Mouse (Mus musculus): Measurements from ENCODE around the gene Armc3. TPM values are rescaled to one million over a fixed set of nuclear protein-coding genes. Genes with fewer than 3 reads are reported as not detected.
A peak's percentile ranks its signal among the peaks of the same experiment; 100 is the strongest.

The Armc3 gene
- polyA plus RNA-seq, 1 experiment from 2014 or later, result 0.15 TPM

GRCm38 (mm10) chr2:19260399-19260798 lies 61.3 kb downstream of the Armc3 start:
- no peaks in the 10 kb centered on the region for H3K36me3 ChIP-seq (ENCODE audit: control insufficient read depth, insufficient read depth, low read length)
- no peaks in the 10 kb centered on the region for H3K27me3 ChIP-seq (ENCODE audit: control insufficient read depth, insufficient read depth, low read length)
- DNase-seq (ENCODE audit: low spot score) (no peak), ATAC-seq (ENCODE audit: insufficient number of reproducible peaks, low FRiP score, low TSS enrichment, low read depth) (no peak)
- H3K27ac ChIP-seq (replicated peaks; ENCODE audit: low read depth, low read length), result no peak overlapping the region
- no peak overlapping the region for H3K9ac ChIP-seq (ENCODE audit: low read length)
- H3K4me2 ChIP-seq (ENCODE audit: low read depth, severe bottlenecking), result no peak overlapping the region
- 86% methylated on average over 6 of the region's 6 CpGs for whole genome bisulfite sequencing
- H3K4me3 ChIP-seq (ENCODE audit: low read depth, low read length), result no peak overlapping the region
- no peaks in the 10 kb centered on the region for H3K4me1 ChIP-seq (ENCODE audit: control insufficient read depth, insufficient read depth, low read length)
- H3K9me3 ChIP-seq (ENCODE audit: control insufficient read depth, low read length), result no peaks in the 10 kb centered on the region

- ATAC-seq (ENCODE audit: insufficient number of reproducible peaks, low FRiP score, low TSS enrichment, low read depth) (no peak), DNase-seq (ENCODE audit: low spot score) (peak; percentile 29)
- no peak overlapping the region for H3K4me2 ChIP-seq (ENCODE audit: low read depth, severe bottlenecking)
- H3K9me3 ChIP-seq (ENCODE audit: control insufficient read depth, low read length), result no peaks in the 10 kb centered on the region
- H3K4me1 ChIP-seq (ENCODE audit: control insufficient read depth, insufficient read depth, low read length), result no peaks in the 10 kb centered on the region
- 0 out of 2 replicates have a peak, but pooled peaks cover under 1% of the 10 kb centered on the region for H3K27me3 ChIP-seq (ENCODE audit: control insufficient read depth, insufficient read depth, low read length)
- no peak overlapping the region for H3K4me3 ChIP-seq (ENCODE audit: low read depth, low read length)
- no peak overlapping the region for H3K9ac ChIP-seq (ENCODE audit: low read length)
- 61% methylated on average over 5 of the region's 5 CpGs for WGBS
- H3K27ac ChIP-seq (replicated peaks; ENCODE audit: low read depth, low read length), result no peak overlapping the region
- no peaks in the 10 kb centered on the region for H3K36me3 ChIP-seq (ENCODE audit: control insufficient read depth, insufficient read depth, low read length)
Observed at GRCm38 (mm10) chr2:19263375-19263774, 64.3 kb downstream of the Armc3 start.

GRCm38 (mm10) chr2:19265834-19266233 lies 66.7 kb downstream of the Armc3 start:
- Histone ChIP-seq H3K27me3 (ENCODE audit: control insufficient read depth, insufficient read depth, low read length) (0 out of 2 replicates have a peak, but pooled peaks cover 3% of the 10 kb centered on the region), H3K4me3 (ENCODE audit: low read depth, low read length) (no peak overlapping the region), H3K27ac (replicated peaks; ENCODE audit: low read depth, low read length) (no peak overlapping the region), H3K4me1 (ENCODE audit: control insufficient read depth, insufficient read depth, low read length) (0 out of 2 replicates have a peak, but pooled peaks cover 1% of the 10 kb centered on the region), H3K4me2 (ENCODE audit: low read depth, severe bottlenecking) (no peak overlapping the region), H3K9me3 (ENCODE audit: control insufficient read depth, low read length) (no peaks in the 10 kb centered on the region), H3K9ac (ENCODE audit: low read length) (no peak overlapping the region), H3K36me3 (ENCODE audit: control insufficient read depth, insufficient read depth, low read length) (no peaks in the 10 kb centered on the region)
- no peak for ATAC-seq (ENCODE audit: insufficient number of reproducible peaks, low FRiP score, low TSS enrichment, low read depth)
- DNase-seq (ENCODE audit: low spot score), result no peak
- WGBS, result 70% methylated on average over 2 of the region's 2 CpGs

- 60% methylated on average over 2 of the region's 2 CpGs for WGBS
- Histone ChIP-seq H3K4me2 (ENCODE audit: low read depth, severe bottlenecking) (no peak overlapping the region), H3K9me3 (ENCODE audit: control insufficient read depth, low read length) (no peaks in the 10 kb centered on the region), H3K4me1 (ENCODE audit: control insufficient read depth, insufficient read depth, low read length) (0 out of 2 replicates have a peak, but pooled peaks cover 3% of the 10 kb centered on the region), H3K27ac (replicated peaks; ENCODE audit: low read depth, low read length) (no peak overlapping the region), H3K9ac (ENCODE audit: low read length) (no peak overlapping the region), H3K36me3 (ENCODE audit: control insufficient read depth, insufficient read depth, low read length) (no peaks in the 10 kb centered on the region), H3K27me3 (ENCODE audit: control insufficient read depth, insufficient read depth, low read length) (0 out of 2 replicates have a peak, but pooled peaks cover 5% of the 10 kb centered on the region), H3K4me3 (ENCODE audit: low read depth, low read length) (no peak overlapping the region)
- DNase-seq (ENCODE audit: low spot score) (no peak), ATAC-seq (ENCODE audit: insufficient number of reproducible peaks, low FRiP score, low TSS enrichment, low read depth) (no peak)
Observed at GRCm38 (mm10) chr2:19267396-19267795, 68.3 kb downstream of the Armc3 start.

GRCm38 (mm10) chr2:19269955-19270354 lies 70.9 kb downstream of the Armc3 start:
- 0 out of 2 replicates have a peak, but pooled peaks cover 5% of the 10 kb centered on the region for H3K27me3 ChIP-seq (ENCODE audit: control insufficient read depth, insufficient read depth, low read length)
- no peak overlapping the region for H3K27ac ChIP-seq (replicated peaks; ENCODE audit: low read depth, low read length)
- H3K36me3 ChIP-seq (ENCODE audit: control insufficient read depth, insufficient read depth, low read length), result no peaks in the 10 kb centered on the region
- H3K9ac ChIP-seq (ENCODE audit: low read length), result no peak overlapping the region
- 0 out of 2 replicates have a peak, but pooled peaks cover 3% of the 10 kb centered on the region for H3K4me1 ChIP-seq (ENCODE audit: control insufficient read depth, insufficient read depth, low read length)
- no peak overlapping the region for H3K4me2 ChIP-seq (ENCODE audit: low read depth, severe bottlenecking)
- ATAC-seq (ENCODE audit: insufficient number of reproducible peaks, low FRiP score, low TSS enrichment, low read depth) (no peak), DNase-seq (ENCODE audit: low spot score) (no peak)
- no peaks in the 10 kb centered on the region for H3K9me3 ChIP-seq (ENCODE audit: control insufficient read depth, low read length)
- no peak overlapping the region for H3K4me3 ChIP-seq (ENCODE audit: low read depth, low read length)
- WGBS, result 46% methylated on average over 5 of the region's 5 CpGs

GRCm38 (mm10) chr2:19270709-19271120 lies 71.6 kb downstream of the Armc3 start:
- 39% methylated on average over 9 of the region's 9 CpGs for WGBS
- DNase-seq (ENCODE audit: low spot score) (no peak), ATAC-seq (ENCODE audit: insufficient number of reproducible peaks, low FRiP score, low TSS enrichment, low read depth) (no peak)
- no peak overlapping the region for H3K4me2 ChIP-seq (ENCODE audit: low read depth, severe bottlenecking)
- no peak overlapping the region for H3K27ac ChIP-seq (replicated peaks; ENCODE audit: low read depth, low read length)
- H3K9ac ChIP-seq (ENCODE audit: low read length), result no peak overlapping the region
- H3K4me1 ChIP-seq (ENCODE audit: control insufficient read depth, insufficient read depth, low read length), result 0 out of 2 replicates have a peak, but pooled peaks cover 3% of the 10 kb centered on the region
- no peaks in the 10 kb centered on the region for H3K36me3 ChIP-seq (ENCODE audit: control insufficient read depth, insufficient read depth, low read length)
- H3K9me3 ChIP-seq (ENCODE audit: control insufficient read depth, low read length), result no peaks in the 10 kb centered on the region
- H3K27me3 ChIP-seq (ENCODE audit: control insufficient read depth, insufficient read depth, low read length), result 0 out of 2 replicates have a peak, but pooled peaks cover 5% of the 10 kb centered on the region
- H3K4me3 ChIP-seq (ENCODE audit: low read depth, low read length), result no peak overlapping the region

- H3K36me3 ChIP-seq (ENCODE audit: control insufficient read depth, insufficient read depth, low read length), result no peaks in the 10 kb centered on the region
- H3K9ac ChIP-seq (ENCODE audit: low read length), result no peak overlapping the region
- 77% methylated on average over 2 of the region's 2 CpGs for WGBS
- no peak overlapping the region for H3K27ac ChIP-seq (replicated peaks; ENCODE audit: low read depth, low read length)
- H3K4me3 ChIP-seq (ENCODE audit: low read depth, low read length), result no peak overlapping the region
- H3K27me3 ChIP-seq (ENCODE audit: control insufficient read depth, insufficient read depth, low read length), result 0 out of 2 replicates have a peak, but pooled peaks cover 2% of the 10 kb centered on the region
- H3K4me1 ChIP-seq (ENCODE audit: control insufficient read depth, insufficient read depth, low read length), result 0 out of 2 replicates have a peak, but pooled peaks cover 3% of the 10 kb centered on the region
- no peak for ATAC-seq (ENCODE audit: insufficient number of reproducible peaks, low FRiP score, low TSS enrichment, low read depth)
- no peak overlapping the region for H3K4me2 ChIP-seq (ENCODE audit: low read depth, severe bottlenecking)
- H3K9me3 ChIP-seq (ENCODE audit: control insufficient read depth, low read length), result no peaks in the 10 kb centered on the region
- no peak for DNase-seq (ENCODE audit: low spot score)
Observed at GRCm38 (mm10) chr2:19274583-19274982, 75.5 kb downstream of the Armc3 start.

GRCm38 (mm10) chr2:19275602-19276539 lies 76.8 kb downstream of the Armc3 start:
- H3K36me3 ChIP-seq (ENCODE audit: control insufficient read depth, insufficient read depth, low read length), result no peaks in the 10 kb centered on the region
- ATAC-seq (ENCODE audit: insufficient number of reproducible peaks, low FRiP score, low TSS enrichment, low read depth) (peak; percentile 59; the same call in 1 of the 2 replicates), DNase-seq (ENCODE audit: low spot score) (peak; percentile 85)
- peak overlapping the region; percentile 60 for H3K4me2 ChIP-seq (ENCODE audit: low read depth, severe bottlenecking)
- H3K27ac ChIP-seq (replicated peaks; ENCODE audit: low read depth, low read length), result no peak overlapping the region
- H3K4me1 ChIP-seq (ENCODE audit: control insufficient read depth, insufficient read depth, low read length), result 0 out of 2 replicates have a peak, but pooled peaks cover 1% of the 10 kb centered on the region
- H3K9me3 ChIP-seq (ENCODE audit: control insufficient read depth, low read length), result no peaks in the 10 kb centered on the region
- H3K4me3 ChIP-seq (ENCODE audit: low read depth, low read length), result peak overlapping the region; percentile 35
- 0 out of 2 replicates have a peak, but pooled peaks cover 2% of the 10 kb centered on the region for H3K27me3 ChIP-seq (ENCODE audit: control insufficient read depth, insufficient read depth, low read length)
- peak overlapping the region; percentile 67 for H3K9ac ChIP-seq (ENCODE audit: low read length)
- WGBS, result 9% methylated on average over 25 of the region's 25 CpGs

All from limb, embryonic 11.5 days (tissue).